Mouse (Mus musculus): Measurements from ENCODE around the gene Amn. TPM values are rescaled to one million over a fixed set of nuclear protein-coding genes. Genes with fewer than 3 reads are reported as not detected.
A peak's percentile ranks its signal among the peaks of the same experiment; 100 is the strongest.

Amn gene
- polyA plus RNA-seq, 1 experiment: 0.43 TPM

- TF ChIP-seq POLR2A (IDR thresholded peaks at IDR 0.05; ENCODE audit: borderline replicate concordance, extremely low read depth, low read depth, low read length) (no peak), CTCF (IDR thresholded peaks at IDR 0.05; ENCODE audit: insufficient read depth, low read length) (no peak)
- WGBS: 93% methylated on average over 16 of the region's 16 CpGs
- no peak for DNase-seq
Observed at GRCm38 (mm10) chr12:111263650-111264049, 7.2 kb upstream of the Amn start.

GRCm38 (mm10) chr12:111265212-111265611 is 5.7 kb upstream of the Amn start:
- no peak for TF ChIP-seq POLR2A (IDR thresholded peaks at IDR 0.05; ENCODE audit: borderline replicate concordance, extremely low read depth, low read depth, low read length)
- no peak for DNase-seq

More at GRCm38 (mm10) chr12:111263650-111264049, 7.2 kb upstream of the Amn start:
- Histone ChIP-seq H3K4me3 (replicated peaks; ENCODE audit: extremely low read depth, low read depth, low read length) (no peak overlapping the region), H3K4me1 (ENCODE audit: control insufficient read depth, insufficient read depth, low read length) (no peaks in the 10 kb centered on the region)

GRCm38 (mm10) chr12:111266592-111266991 is 4.3 kb upstream of the Amn start:
- WGBS: 88% methylated on average over 12 of the region's 12 CpGs
- TF ChIP-seq POLR2A (IDR thresholded peaks at IDR 0.05; ENCODE audit: borderline replicate concordance, extremely low read depth, low read depth, low read length) (no peak), CTCF (IDR thresholded peaks at IDR 0.05; ENCODE audit: insufficient read depth, low read length) (no peak)
- Histone ChIP-seq H3K4me3 (replicated peaks; ENCODE audit: extremely low read depth, low read depth, low read length) (no peak overlapping the region), H3K4me1 (ENCODE audit: control insufficient read depth, insufficient read depth, low read length) (no peaks in the 10 kb centered on the region)
- no peak for DNase-seq

More at GRCm38 (mm10) chr12:111265212-111265611, 5.7 kb upstream of the Amn start:
- Histone ChIP-seq H3K4me3 (replicated peaks; ENCODE audit: extremely low read depth, low read depth, low read length) (no peak overlapping the region), H3K4me1 (ENCODE audit: control insufficient read depth, insufficient read depth, low read length) (no peaks in the 10 kb centered on the region)
- WGBS: 85% methylated on average over 5 of the region's 5 CpGs

- DNase-seq: no peak
- no peak for TF ChIP-seq CTCF (IDR thresholded peaks at IDR 0.05; ENCODE audit: insufficient read depth, low read length)
- TF ChIP-seq POLR2A (IDR thresholded peaks at IDR 0.05; ENCODE audit: borderline replicate concordance, extremely low read depth, low read depth, low read length): no peak
- H3K4me1 ChIP-seq (ENCODE audit: control insufficient read depth, insufficient read depth, low read length): no peaks in the 10 kb centered on the region
- 70% methylated on average over 4 of the region's 4 CpGs for WGBS
- no peak overlapping the region for H3K4me3 ChIP-seq (replicated peaks; ENCODE audit: extremely low read depth, low read depth, low read length)
Observed at GRCm38 (mm10) chr12:111267673-111268325, 3.1 kb upstream of the Amn start.

- Histone ChIP-seq H3K4me1 (ENCODE audit: control insufficient read depth, insufficient read depth, low read length) (peaks cover 10% of the 10 kb centered on the region), H3K4me3 (replicated peaks; ENCODE audit: extremely low read depth, low read depth, low read length) (no peak overlapping the region)
- DNase-seq: no peak
- TF ChIP-seq POLR2A (IDR thresholded peaks at IDR 0.05; ENCODE audit: borderline replicate concordance, extremely low read depth, low read depth, low read length) (no peak), CTCF (IDR thresholded peaks at IDR 0.05; ENCODE audit: insufficient read depth, low read length) (no peak)
- 6% methylated on average over 26 of the region's 28 CpGs for WGBS
Observed at GRCm38 (mm10) chr12:111271406-111271805, 511 bp downstream of the Amn start.

GRCm38 (mm10) chr12:111271966-111272365 is 1.1 kb downstream of the Amn start:
- WGBS: 17% methylated on average over 8 of the region's 8 CpGs
- no peak overlapping the region for H3K4me3 ChIP-seq (replicated peaks; ENCODE audit: extremely low read depth, low read depth, low read length)

GRCm38 (mm10) chr12:111272420-111272819 is 1.5 kb downstream of the Amn start:
- Histone ChIP-seq H3K4me3 (replicated peaks; ENCODE audit: extremely low read depth, low read depth, low read length) (no peak overlapping the region), H3K4me1 (ENCODE audit: control insufficient read depth, insufficient read depth, low read length) (peaks cover 10% of the 10 kb centered on the region)
- WGBS: 22% methylated on average over 12 of the region's 12 CpGs
- TF ChIP-seq POLR2A (IDR thresholded peaks at IDR 0.05; ENCODE audit: borderline replicate concordance, extremely low read depth, low read depth, low read length) (no peak), CTCF (IDR thresholded peaks at IDR 0.05; ENCODE audit: insufficient read depth, low read length) (peak; percentile 84)
- DNase-seq: peak; percentile 73

More at GRCm38 (mm10) chr12:111271966-111272365, 1.1 kb downstream of the Amn start:
- peaks cover 10% of the 10 kb centered on the region for H3K4me1 ChIP-seq (ENCODE audit: control insufficient read depth, insufficient read depth, low read length)
- no peak for DNase-seq
- no peak for TF ChIP-seq CTCF (IDR thresholded peaks at IDR 0.05; ENCODE audit: insufficient read depth, low read length)
- TF ChIP-seq POLR2A (IDR thresholded peaks at IDR 0.05; ENCODE audit: borderline replicate concordance, extremely low read depth, low read depth, low read length): no peak

GRCm38 (mm10) chr12:111274006-111274405 is 3.1 kb downstream of the Amn start:
- DNase-seq: no peak
- WGBS: 4% methylated on average over 28 of the region's 28 CpGs
- Histone ChIP-seq H3K4me1 (ENCODE audit: control insufficient read depth, insufficient read depth, low read length) (peaks cover 10% of the 10 kb centered on the region), H3K4me3 (replicated peaks; ENCODE audit: extremely low read depth, low read depth, low read length) (no peak overlapping the region)
- TF ChIP-seq CTCF (IDR thresholded peaks at IDR 0.05; ENCODE audit: insufficient read depth, low read length): no peak
- TF ChIP-seq POLR2A (IDR thresholded peaks at IDR 0.05; ENCODE audit: borderline replicate concordance, extremely low read depth, low read depth, low read length): no peak

- TF ChIP-seq CTCF (IDR thresholded peaks at IDR 0.05; ENCODE audit: insufficient read depth, low read length) (no peak), POLR2A (IDR thresholded peaks at IDR 0.05; ENCODE audit: borderline replicate concordance, extremely low read depth, low read depth, low read length) (no peak)
- Histone ChIP-seq H3K4me3 (replicated peaks; ENCODE audit: extremely low read depth, low read depth, low read length) (no peak overlapping the region), H3K4me1 (ENCODE audit: control insufficient read depth, insufficient read depth, low read length) (peaks cover 10% of the 10 kb centered on the region)
- no peak for DNase-seq
- 3% methylated on average over 80 of the region's 80 CpGs for WGBS
Observed at GRCm38 (mm10) chr12:111274447-111275149, 3.7 kb downstream of the Amn start.

Measured in lung, adult 2 months (tissue).